10 mouse cellular contexts compared by ENCODE assay signal in the genomic region with DNA sequence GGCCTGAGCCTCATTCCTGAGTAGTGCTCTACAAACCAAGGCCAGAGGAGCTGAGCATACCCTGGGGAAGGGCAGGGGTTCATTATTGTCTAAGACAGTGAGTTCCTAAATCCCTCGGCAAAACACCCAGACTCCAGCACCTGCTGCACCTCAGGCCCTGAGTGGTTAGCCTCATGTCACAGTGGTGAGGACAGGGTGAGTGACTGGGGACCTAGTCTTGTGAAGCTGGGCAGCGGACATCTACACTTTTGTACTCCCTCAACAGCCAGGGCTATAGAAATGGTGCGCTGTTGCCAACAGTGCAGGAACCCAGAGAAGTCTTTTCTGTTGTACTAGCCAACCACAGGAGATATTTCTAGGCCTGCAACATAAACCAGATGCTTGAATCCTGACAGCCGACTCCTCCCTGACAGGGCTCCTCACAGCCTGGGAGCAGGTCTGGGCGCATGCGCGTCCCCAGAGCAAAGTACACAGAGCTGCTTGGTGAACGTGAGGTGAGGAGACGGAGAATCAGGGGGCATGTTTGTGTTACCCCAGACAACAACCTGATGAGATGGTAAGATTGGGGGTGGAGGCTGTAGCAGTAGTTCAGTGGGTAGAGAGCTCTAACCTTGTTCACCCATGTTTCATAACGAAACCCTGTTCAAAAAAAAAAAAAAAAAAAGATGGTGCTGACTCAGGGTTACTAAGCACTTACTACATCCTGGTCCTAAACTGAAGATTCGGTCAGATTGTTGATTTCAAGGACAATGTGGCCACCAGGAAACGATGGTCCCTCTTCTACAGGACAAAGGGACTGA. TPM values are rescaled to one million over a fixed set of nuclear protein-coding genes. Genes with fewer than 3 reads are reported as not detected.
DNase-seq lines count a peak whose midpoint lies in the region; ATAC-seq and TF ChIP-seq lines count a peak whose summit lies in the region.
"Had no signal": no experiment of that assay in that cellular context is flagged by ENCODE, and none has a peak within 500 bp of the region (broad histone marks: within the 10 kb centered on the region; RNA-seq: fewer than 3 reads in every experiment).

No protein-coding gene starts in this region.

- WGBS in kidney, embryonic 14.5 days = 83% methylated on average over 12 of the region's 12 CpGs
- WGBS in liver, postnatal 0 days (ENCODE audit: insufficient replicate concordance) = 54% methylated on average over 12 of the region's 12 CpGs
- WGBS in forebrain, embryonic 13.5 days = 91% methylated on average over 12 of the region's 12 CpGs

- TF ChIP-seq EP300 in liver, postnatal 0 days (IDR thresholded peaks at IDR 0.05; ENCODE audit: low read depth) = no peak

- no peak for ATAC-seq in kidney, embryonic 14.5 days (ENCODE audit: low FRiP score, low TSS enrichment)
- peak; percentile 61; the same call in 1 of the 2 replicates for ATAC-seq in liver, postnatal 0 days
- ATAC-seq in megakaryocyte progenitor cell, adult 5-6 weeks (replicated peaks; ENCODE audit: poor library complexity) = no peak
- ATAC-seq in forebrain, embryonic 13.5 days = no peak
- ATAC-seq: Patski had no signal

- TF ChIP-seq POLR2A in cortical plate, adult 2 months (IDR thresholded peaks at IDR 0.05; ENCODE audit: extremely low read depth, insufficient read depth, low read length) = no peak

- no peak overlapping the region for H3K9ac ChIP-seq in kidney, embryonic 14.5 days (ENCODE audit: low read depth, low read length)
- no peak overlapping the region; the same call in 1 of the 2 replicates for H3K9ac ChIP-seq in liver, postnatal 0 days (replicated peaks)
- H3K9ac ChIP-seq in forebrain, embryonic 13.5 days = no peak overlapping the region

- H3K4me3 ChIP-seq in kidney, embryonic 14.5 days (ENCODE audit: low read length) = no peak overlapping the region
- no peak overlapping the region for H3K4me3 ChIP-seq in cortical plate, adult 2 months (ENCODE audit: insufficient read depth, low read length)
- H3K4me3 ChIP-seq in liver, postnatal 0 days (ENCODE audit: low read depth, low read length) = no peak overlapping the region; the same call in 1 of the 2 replicates
- H3K4me3 ChIP-seq in forebrain, embryonic 13.5 days = no peak overlapping the region

- peak; percentile 79 for DNase-seq in kidney, adult 11 months
- DNase-seq in heart, postnatal 4 days = peak; percentile 75
- peak; percentile 54 for DNase-seq in liver, postnatal 0 days
- DNase-seq in thymus, postnatal 14 days = no peak
- DNase-seq: layer of hippocampus, postnatal 36 days had no signal

- no peaks in the 10 kb centered on the region for H3K27me3 ChIP-seq in kidney, embryonic 14.5 days (ENCODE audit: control insufficient read depth, insufficient read depth, low read length)
- H3K27me3 ChIP-seq in liver, postnatal 0 days (ENCODE audit: insufficient read depth, low read length) = no peaks in the 10 kb centered on the region
- H3K27me3 ChIP-seq in forebrain, embryonic 13.5 days = no peaks in the 10 kb centered on the region
- H3K27me3 ChIP-seq: Patski had no signal

- peaks cover 16% of the 10 kb centered on the region for H3K4me1 ChIP-seq in kidney, embryonic 14.5 days (ENCODE audit: control insufficient read depth, insufficient read depth, low read length)
- peaks cover 23% of the 10 kb centered on the region for H3K4me1 ChIP-seq in cortical plate, adult 2 months (ENCODE audit: control insufficient read depth, insufficient read depth, low read length)
- peaks cover 14% of the 10 kb centered on the region; the same call in 1 of the 2 replicates for H3K4me1 ChIP-seq in liver, postnatal 0 days (ENCODE audit: insufficient read depth)
- peaks cover 32% of the 10 kb centered on the region for H3K4me1 ChIP-seq in forebrain, embryonic 13.5 days

- H3K36me3 ChIP-seq in kidney, embryonic 14.5 days (ENCODE audit: control insufficient read depth, insufficient read depth, low read length) = no peaks in the 10 kb centered on the region
- no peaks in the 10 kb centered on the region for H3K36me3 ChIP-seq in liver, postnatal 0 days (replicated peaks; ENCODE audit: insufficient read depth, low read length)
- H3K36me3 ChIP-seq in forebrain, embryonic 13.5 days (ENCODE audit: poor library complexity, severe bottlenecking) = peaks cover 14% of the 10 kb centered on the region

- TF ChIP-seq CTCF in cortical plate, adult 2 months (IDR thresholded peaks at IDR 0.05; ENCODE audit: extremely low read depth, insufficient read depth, low read length) = no peak
- no peak for TF ChIP-seq CTCF in liver, postnatal 0 days (IDR thresholded peaks at IDR 0.05; ENCODE audit: low read depth)

- no peak overlapping the region for H3K4me2 ChIP-seq in kidney, embryonic 14.5 days (replicated peaks; ENCODE audit: low read depth, low read length)
- H3K4me2 ChIP-seq in liver, postnatal 0 days (ENCODE audit: low read depth, low read length) = peak overlapping the region; percentile 35; the same call in 1 of the 2 replicates
- no peak overlapping the region for H3K4me2 ChIP-seq in forebrain, embryonic 13.5 days

- no peaks in the 10 kb centered on the region for H3K9me3 ChIP-seq in kidney, embryonic 14.5 days (ENCODE audit: control insufficient read depth, low read length)
- no peaks in the 10 kb centered on the region for H3K9me3 ChIP-seq in liver, postnatal 0 days (ENCODE audit: low read length)
- H3K9me3 ChIP-seq in forebrain, embryonic 13.5 days (replicated peaks) = no peaks in the 10 kb centered on the region

- no peak overlapping the region for H3K27ac ChIP-seq in kidney, embryonic 14.5 days (ENCODE audit: low read depth, low read length)
- peak overlapping the region; percentile 35; the same call in 1 of the 2 replicates for H3K27ac ChIP-seq in cortical plate, adult 2 months (ENCODE audit: insufficient read depth, low read length)
- no peak overlapping the region for H3K27ac ChIP-seq in liver, postnatal 0 days (ENCODE audit: low read depth)
- no peak overlapping the region for H3K27ac ChIP-seq in forebrain, embryonic 13.5 days

RNA-seq across cellular contexts. Expression of gene Angptl2, which starts 38.2 kb away (rescaled TPM):
- 21.1 and 27.0 TPM in 2 replicates for polyA plus RNA-seq in kidney, embryonic 14.5 days (2014; fragmentation: Nextera tagmentation; extraction: Ambion mirVana)
- polyA plus RNA-seq in cortical plate, adult 2 months (2012; rRNA removed) = 4.9 and 5.5 TPM in 2 replicates
- total RNA-seq in heart, postnatal 4 days (2021) = 100 to 1,000 TPM; 108 to 126 TPM
- polyA plus RNA-seq in liver, postnatal 0 days (2015; fragmentation: Nextera tagmentation; extraction: Ambion mirVana) = 3.8 and 4.4 TPM in 2 replicates
- 0.74 and 0.78 TPM in 2 replicates for total RNA-seq in megakaryocyte progenitor cell, adult 5-6 weeks (2015)
- total RNA-seq in megakaryocyte progenitor cell, adult 5-6 weeks (2017) = 1.7 and 2.4 TPM in 2 replicates
- 11.0 and 13.0 TPM in 2 replicates for polyA plus RNA-seq in forebrain, embryonic 13.5 days (2015; fragmentation: Nextera tagmentation; extraction: Ambion mirVana)

RNA-seq across cellular contexts. Expression of gene Garnl3, which starts 46.2 kb away (rescaled TPM):
- 11.6 and 12.1 TPM in 2 replicates for polyA plus RNA-seq in kidney, embryonic 14.5 days (2014; fragmentation: Nextera tagmentation; extraction: Ambion mirVana)
- polyA plus RNA-seq in cortical plate, adult 2 months (2012; rRNA removed) = 123 and 124 TPM in 2 replicates
- 10 to 100 TPM in 1 of 2 experiments, 1 to 10 TPM in 1; 9.7 to 11.6 TPM for total RNA-seq in heart, postnatal 4 days (2021)
- polyA plus RNA-seq in liver, postnatal 0 days (2015; fragmentation: Nextera tagmentation; extraction: Ambion mirVana) = 0.40 and 0.50 TPM in 2 replicates
- total RNA-seq in megakaryocyte progenitor cell, adult 5-6 weeks (2015) = 0.12 TPM in 1 of 2 replicates, not detected in the other
- 0.03 TPM in 1 of 2 replicates, not detected in the other for total RNA-seq in megakaryocyte progenitor cell, adult 5-6 weeks (2017)
- 12.1 and 12.2 TPM in 2 replicates for polyA plus RNA-seq in forebrain, embryonic 13.5 days (2015; fragmentation: Nextera tagmentation; extraction: Ambion mirVana)
